Mouse (Mus musculus) adipocyte (in vitro differentiated cells): ENCODE measurements around the gene Chchd2.

ENCODE experiments used
- DNase-seq: peaks from one replicate; pipeline ENCODE4 v3.0.0-alpha.2; 2016; ENCODE audit warnings: low spot score

Chchd2 gene

GRCm38 (mm10) chr5:129878946-129879345 is 8.3 kb downstream of the Chchd2 start:
- DNase-seq: peak; percentile 99

- peak; percentile 96 for DNase-seq
Measured at GRCm38 (mm10) chr5:129877731-129878455, 9.4 kb downstream of the Chchd2 start.

- no peak for DNase-seq
Measured at GRCm38 (mm10) chr5:129875098-129875497, 12.2 kb downstream of the Chchd2 start.

- DNase-seq: no peak
Measured at GRCm38 (mm10) chr5:129873942-129874341, 13.3 kb downstream of the Chchd2 start.

GRCm38 (mm10) chr5:129871238-129871637 is 16.0 kb downstream of the Chchd2 start:
- DNase-seq: no peak

GRCm38 (mm10) chr5:129869238-129869995 is 17.9 kb downstream of the Chchd2 start:
- no peak for DNase-seq

- DNase-seq: no peak
Measured at GRCm38 (mm10) chr5:129865841-129866240, 21.4 kb downstream of the Chchd2 start.

GRCm38 (mm10) chr5:129864467-129864866 is 22.8 kb downstream of the Chchd2 start:
- no peak for DNase-seq

- DNase-seq: no peak
Measured at GRCm38 (mm10) chr5:129862325-129862724, 24.9 kb downstream of the Chchd2 start.

- DNase-seq: no peak
Measured at GRCm38 (mm10) chr5:129856414-129856813, 30.9 kb downstream of the Chchd2 start.

- DNase-seq: no peak
Measured at GRCm38 (mm10) chr5:129855163-129855562, 32.1 kb downstream of the Chchd2 start.

- DNase-seq: no peak
Measured at GRCm38 (mm10) chr5:129847558-129847820, 39.8 kb downstream of the Chchd2 start.

- DNase-seq: peak; percentile 96
Measured at GRCm38 (mm10) chr5:129846752-129847557, 40.3 kb downstream of the Chchd2 start, which contains the start of gene Sumf2. Gene Sumf2 (plus strand): TSS chr5:129846986.

- no peak for DNase-seq
Measured at GRCm38 (mm10) chr5:129844848-129845247, 42.4 kb downstream of the Chchd2 start.
